Mouse (Mus musculus) heart, adult 2 months (tissue): Measurements from ENCODE around the gene Ipo9.

Experiments used
- CTCF ChIP-seq: fragments of 200-600 bp; IDR thresholded peaks from 2 replicates; pipeline ENCODE4 v1.8.1; 2022; ENCODE audit warnings: antibody characterized with exemption, mild to moderate bottlenecking, moderate library complexity
- EP300 ChIP-seq: fragments of 200-500 bp; IDR thresholded peaks from 2 replicates; pipeline ENCODE4 v1.6.1; 2011; ENCODE audit warnings: low read depth, low read length, control low read depth; ENCODE audit not compliant: insufficient read depth
- POLR2A ChIP-seq: fragments of 200-500 bp; IDR thresholded peaks from 2 replicates; pipeline ENCODE4 v1.6.1; 2011; ENCODE audit warnings: mild to moderate bottlenecking, low read depth, low read length, control low read depth; ENCODE audit not compliant: insufficient read depth

DNA sequence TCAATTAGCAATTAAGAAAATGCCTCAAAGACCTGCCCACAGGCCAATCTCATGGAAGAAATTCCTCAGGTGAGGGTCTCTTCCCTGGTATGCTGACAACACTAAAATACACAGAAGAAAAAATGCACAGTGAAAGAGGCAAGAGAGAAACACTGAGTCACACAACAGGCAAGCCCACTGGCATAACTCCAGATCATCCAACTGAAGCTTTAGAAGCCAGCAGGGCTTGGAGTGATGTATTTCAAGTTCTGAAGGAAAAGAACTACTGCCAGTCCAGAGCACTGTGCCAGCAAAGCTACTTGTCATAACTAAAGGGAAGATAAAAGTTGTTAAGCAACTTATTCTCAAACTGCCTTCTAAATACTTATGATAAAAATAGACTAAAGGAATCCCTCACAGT, 16.3 kb downstream of the Ipo9 start:
- no peak for TF ChIP-seq POLR2A
- TF ChIP-seq EP300 = no peak
- no peak for TF ChIP-seq CTCF
